Mouse (Mus musculus) frontal cortex, postnatal 14 days (tissue): ENCODE results near the gene Slc15a3.

Source experiments
- DNase-seq, 2 experiments: peaks; one replicate each; pipeline ENCODE4 v3.0.0; 2022; ENCODE audit warnings: low spot score in 2 of 2

The Slc15a3 gene

DNA sequence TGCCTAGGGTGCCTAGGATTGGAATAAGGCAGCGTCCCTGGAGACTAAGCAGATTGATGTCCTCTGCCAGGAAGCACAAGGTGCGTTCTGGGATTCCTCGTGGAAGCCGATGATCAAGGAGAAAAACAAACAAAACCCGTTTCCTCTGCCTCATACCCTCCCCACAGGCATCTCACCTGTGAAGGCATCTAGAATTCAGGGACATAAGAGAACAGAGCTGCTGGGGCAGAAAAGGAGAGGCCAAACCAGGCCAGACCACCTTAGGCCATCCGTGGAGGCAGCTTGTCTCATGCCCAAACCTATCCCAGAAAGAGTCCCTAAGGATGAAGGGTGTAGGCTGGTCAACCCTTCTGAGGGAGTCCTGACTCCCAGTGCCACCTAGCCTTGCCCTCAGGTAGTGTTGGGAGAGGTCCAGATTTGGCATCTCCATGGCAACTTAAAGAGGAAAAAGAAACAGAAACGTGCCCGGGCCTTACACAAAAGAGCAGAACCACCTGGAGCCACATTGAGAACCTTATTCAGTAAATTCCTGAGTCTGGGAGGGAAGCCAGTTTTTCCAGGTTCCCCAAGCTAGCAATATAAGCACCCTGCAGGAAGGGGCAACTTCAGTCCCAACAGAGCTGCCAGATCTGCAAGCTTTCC is 30.5 kb downstream of the Slc15a3 start, which contains the start of gene Tmem132a:
Tmem132a (minus strand) TSS at position 55 of the 642 bp plus-strand sequence.
- DNase-seq: no peak

DNA sequence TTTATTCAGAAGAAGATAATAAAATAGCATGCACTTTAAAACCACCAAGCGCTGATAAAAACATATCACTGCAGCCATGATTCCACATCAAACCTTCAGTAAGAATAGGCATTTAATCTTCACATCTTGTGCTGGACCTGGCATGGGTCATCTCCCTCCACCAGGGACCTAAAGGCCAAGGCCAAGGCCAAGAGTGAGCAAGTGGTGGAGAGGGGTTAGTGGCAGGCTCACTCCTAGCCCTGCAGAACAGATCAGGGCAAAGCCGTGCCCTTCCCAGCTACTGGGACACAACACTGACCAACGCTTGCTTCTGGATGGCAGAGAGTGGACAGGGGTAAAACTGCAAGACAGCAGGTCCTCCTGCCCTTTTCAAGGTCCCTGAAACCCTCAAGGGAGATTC is 31.1 kb downstream of the Slc15a3 start:
- no peak for DNase-seq

DNA sequence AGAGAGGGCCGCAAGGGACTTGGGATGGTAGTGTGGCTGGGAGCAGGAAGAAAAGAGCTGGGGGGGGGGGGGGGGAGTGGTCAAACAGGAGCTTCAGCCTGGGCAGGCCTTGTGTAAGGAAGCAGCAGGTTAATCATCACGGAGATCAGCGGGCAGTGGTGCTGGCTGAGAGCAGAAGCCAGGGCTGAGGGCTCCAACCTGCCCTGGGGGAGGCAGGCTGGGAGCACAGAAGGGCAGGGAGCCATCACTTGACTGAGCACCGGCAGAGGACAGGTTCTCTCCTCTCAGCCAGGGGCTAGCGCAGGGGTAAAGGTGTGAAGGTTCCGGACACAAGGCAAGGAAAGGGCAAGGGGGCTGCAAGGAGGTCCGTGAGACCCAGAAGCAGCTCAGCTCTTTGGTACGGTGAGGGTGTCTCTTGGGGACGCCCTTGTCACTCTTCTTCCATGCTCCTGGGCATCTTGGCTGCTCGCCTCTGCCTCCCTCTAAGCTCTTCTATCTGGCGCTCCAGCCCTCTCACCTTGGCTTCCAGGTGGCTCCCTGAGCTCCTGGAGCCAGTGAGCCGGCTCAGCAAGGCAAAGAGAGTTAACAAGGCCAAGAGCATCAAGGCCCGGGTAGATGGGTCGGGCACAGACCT is 31.9 kb downstream of the Slc15a3 start:
- DNase-seq: no peak

DNA sequence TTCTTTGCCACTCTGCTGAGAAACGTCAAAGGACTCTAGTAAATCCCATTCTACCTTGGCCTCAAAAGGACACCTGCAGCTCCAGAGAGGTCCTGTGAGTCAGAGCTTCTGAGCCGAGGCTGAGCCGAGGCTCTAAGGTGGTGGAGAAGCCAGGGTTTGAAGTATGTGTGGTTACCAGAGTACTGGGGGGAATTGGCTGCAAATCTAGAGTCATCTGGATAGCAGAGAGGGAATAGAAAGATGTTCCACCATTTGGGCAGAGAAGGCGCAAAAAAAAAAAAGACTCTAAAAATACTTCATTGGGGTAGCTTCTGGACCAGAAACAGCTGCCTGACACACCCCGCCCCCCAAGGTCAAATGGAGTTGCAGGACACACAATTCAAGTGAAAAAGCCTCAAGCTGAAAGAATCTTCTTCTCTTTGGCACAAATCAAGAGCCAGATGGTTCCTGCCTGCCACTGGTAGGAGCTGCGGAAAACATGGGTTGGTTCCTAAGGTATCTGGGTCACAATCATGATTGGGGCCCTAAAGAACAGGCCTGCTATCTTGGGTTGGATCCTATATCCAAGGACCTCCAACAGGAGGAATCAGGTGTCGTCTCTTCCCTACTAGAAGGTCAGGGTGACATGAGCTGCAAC is 38.8 kb downstream of the Slc15a3 start:
- DNase-seq: no peak

DNA sequence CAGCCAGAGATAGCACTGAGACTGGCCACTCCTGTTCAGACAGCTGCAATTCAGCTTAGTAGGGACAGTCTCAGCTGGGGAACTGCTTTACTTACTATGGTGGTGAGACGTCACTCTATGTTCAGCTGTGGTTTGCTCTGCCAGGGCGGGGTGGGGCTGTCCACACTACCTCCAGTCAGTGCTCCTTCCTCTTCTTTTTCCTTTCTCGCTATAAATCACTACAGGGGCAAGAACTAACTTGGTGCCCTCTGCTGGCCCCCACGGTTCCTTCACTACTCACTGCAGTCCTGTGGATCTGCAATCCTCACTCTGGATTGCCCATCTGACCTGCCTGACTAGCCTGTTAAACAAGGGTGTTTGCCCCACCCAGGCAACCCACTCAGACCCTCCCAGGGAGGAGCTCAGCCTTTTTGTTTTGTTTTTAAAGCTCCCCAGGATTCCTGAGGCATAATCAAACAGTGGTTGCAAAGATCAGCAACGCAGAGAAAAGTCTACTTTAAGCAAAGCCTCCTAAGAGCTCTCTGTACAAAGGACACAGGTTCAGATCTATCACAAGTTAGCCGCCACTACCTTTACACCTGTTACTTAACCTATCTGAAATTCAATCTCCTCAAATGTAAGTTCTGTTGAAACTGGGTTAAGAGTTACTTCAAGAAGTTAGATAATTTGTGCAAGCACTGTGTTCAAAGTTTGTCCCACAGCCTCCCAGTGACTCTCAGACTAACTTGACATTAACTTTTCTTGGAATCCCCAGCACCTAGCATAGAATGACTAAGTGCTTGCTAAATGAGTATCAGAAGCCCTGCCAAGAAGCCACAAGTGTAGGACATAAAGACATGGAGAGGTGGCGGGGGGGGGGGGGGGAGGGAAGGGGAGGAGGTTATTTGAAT is 40.8 kb downstream of the Slc15a3 start:
- DNase-seq: peak in 1 of 2 experiments; percentile 48

DNA sequence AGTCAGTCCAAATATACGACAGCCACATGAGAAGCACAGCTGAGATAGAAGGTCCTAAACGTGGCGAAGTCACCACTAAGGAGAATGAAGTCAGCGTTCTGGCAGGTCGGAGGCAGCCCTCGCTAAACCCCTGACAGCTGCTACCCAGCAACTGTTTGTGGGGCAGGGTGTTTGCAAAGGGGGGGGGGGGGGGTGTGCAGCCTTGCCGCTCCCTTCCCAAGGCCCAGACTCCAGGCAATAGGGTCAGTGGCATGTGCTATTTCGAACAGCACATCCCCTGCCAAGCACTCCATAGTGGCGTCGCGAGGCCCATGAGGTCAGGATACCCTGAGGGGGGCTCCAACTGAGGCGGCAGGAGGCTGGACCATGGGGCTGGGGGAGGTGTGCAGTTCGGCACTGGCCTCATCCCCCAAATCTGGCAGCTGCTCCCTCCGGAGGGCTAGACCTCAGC is 41.5 kb downstream of the Slc15a3 start:
- no peak for DNase-seq

DNA sequence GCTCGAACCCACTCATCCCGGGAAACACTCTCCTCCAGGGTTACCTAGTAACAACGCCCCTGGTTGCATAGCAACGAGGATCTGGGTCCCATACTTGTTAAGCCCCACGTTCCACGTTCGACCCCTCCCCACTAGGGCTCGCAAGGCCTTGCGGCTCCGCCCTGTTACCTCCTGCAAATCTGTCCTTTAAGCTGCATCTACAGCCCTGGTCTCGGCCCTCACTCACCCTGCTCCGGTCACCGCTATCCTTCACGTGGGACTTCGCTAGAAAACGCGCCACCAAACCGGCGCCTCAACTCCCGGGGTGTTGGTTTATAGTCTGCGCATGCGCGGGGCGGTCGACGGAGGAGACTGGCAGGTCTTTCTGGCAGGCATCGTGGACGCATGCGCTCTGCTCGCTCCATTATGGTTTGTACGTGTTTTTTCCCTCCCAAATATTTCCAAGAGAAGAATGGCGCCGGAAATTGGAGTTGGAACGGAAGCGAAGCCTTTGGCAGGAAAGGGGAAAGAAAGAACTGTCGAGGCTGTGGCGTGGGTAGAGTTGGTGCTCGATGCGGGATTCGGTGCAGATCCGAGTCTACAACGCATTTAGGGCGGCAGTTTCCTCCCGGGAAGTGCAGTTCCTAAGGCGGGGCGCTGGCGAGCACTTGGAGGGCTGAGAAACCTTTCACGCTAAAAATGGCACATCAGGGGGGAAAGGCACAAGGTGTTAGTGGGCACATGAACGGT is 42.1 kb downstream of the Slc15a3 start, which contains the start of gene Tmem109:
Tmem109 (minus strand) TSS at position 576 of the 729 bp plus-strand sequence.
- peak; percentile 89 to 91 for DNase-seq

DNA sequence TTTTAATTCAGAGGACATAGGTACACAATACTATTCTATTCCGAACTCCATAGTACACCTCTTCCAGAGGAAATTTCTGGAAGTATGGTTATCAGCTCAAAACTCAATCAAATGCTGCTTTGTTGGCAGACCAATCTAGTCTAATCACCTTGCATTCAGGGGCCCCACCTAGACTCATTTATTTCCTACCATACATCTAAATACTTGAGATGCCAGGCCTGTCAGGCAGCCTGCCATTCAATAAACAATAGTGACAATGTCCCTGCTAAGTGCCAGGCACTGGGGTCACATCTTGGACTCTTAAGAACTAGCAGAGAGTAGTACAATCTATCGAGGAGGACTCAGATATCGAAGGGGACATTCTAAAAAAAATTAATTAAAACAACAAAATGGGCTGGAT is 52.7 kb downstream of the Slc15a3 start:
- no peak for DNase-seq

DNA sequence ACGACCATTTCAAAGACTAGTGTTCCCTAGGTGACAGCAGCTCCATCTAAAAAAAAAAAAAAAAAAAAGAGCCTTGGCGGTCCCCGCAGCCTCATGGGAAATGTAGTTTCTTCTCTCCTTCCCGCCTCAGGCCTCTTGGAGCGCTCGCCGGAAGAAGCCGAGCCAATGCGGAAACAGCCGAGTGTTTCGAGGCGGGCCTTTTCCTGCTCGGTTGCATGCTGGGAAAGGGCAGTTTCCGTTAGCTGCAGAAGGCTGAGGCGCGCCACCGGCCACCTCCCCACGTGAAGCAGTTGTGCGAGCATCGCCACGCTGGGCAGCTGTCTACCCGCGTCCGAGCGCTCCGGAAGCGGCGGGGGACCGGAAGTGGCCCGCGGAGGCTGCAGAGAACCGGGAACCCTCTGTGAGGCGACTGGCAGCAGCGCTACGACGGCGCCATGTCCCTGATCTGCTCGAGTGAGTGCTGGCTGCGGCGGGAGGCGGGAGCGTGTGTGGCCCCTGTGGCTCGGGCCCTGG is 55.5 kb downstream of the Slc15a3 start, which contains the start of gene Prpf19:
Prpf19 (plus strand) TSS at position 216 of the 513 bp plus-strand sequence.
- DNase-seq: peak; percentile 96 to 97

DNA sequence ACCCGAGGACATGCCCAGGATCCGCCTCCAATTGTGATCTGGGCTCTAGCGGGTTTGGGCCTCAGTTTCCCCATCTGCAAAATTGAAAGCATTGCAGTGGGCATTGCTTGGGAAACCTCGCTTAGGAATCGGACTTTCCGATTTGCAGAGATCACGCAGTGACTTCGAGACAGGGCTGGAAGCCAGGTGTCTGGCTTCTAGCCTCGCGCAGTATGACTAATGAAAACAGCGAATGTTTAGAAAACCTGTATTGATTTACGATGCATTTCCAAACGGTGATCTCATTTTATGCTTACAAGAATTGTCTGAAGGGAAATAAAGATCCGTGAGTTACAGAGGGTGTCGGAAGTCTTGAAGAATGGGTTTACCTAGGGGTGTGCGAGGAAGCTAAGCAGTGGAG is 56.2 kb downstream of the Slc15a3 start:
- peak in 1 of 2 experiments; percentile 32 for DNase-seq

DNA sequence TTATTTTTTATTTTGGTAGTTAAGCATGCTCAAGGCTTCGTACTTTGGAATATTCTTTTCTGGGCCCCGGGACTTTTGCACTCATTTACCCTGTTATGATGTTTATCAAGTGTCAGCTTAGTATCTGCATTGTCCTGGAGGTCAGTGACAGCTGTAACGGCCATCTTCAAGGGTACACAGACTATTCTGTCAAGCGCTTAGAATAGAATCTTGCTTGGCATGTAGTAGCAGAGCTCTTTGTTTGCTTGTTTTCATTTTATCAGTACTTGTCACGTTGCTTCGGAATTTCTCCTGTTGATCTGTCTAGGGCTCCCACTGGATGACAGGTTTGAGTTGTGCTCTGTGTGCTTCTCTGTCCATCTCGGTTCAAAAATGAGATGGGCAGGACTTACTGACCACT is 57.3 kb downstream of the Slc15a3 start:
- no peak for DNase-seq

DNA sequence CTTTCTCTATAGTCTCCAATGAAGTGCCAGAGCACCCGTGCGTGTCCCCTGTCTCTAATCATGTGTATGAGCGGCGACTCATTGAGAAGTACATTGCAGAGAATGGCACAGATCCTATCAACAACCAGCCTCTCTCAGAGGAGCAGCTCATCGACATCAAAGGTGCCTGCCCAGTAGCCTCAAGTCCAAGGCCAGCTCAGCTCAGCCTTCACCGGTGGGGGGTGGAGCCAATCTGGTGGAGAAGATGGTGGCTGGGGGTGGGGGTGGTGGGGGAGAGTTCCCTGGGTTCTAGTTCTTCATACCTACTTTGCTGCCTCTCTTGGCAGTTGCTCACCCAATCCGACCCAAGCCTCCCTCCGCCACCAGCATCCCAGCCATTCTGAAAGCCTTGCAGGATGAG is 58.0 kb downstream of the Slc15a3 start:
- DNase-seq: no peak

DNA sequence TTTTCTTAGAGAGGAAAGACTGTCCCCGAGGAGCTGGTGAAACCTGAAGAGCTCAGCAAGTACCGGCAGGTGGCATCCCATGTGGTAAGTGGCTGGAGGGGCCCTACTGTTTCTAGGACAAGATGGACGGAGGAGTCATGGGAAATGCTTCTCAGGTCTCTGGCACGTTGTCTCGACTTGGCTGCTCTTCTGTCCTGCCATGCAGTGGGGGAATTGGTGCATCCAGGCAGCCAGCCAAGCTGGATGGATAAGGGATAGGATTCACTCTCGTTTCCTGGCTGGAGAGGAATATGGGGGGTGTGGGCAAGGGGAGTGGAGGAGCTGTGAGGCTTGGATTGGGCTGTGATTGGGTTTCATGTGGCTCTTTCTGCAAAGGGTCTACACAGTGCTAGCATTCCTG is 60.8 kb downstream of the Slc15a3 start:
- DNase-seq: no peak

DNA sequence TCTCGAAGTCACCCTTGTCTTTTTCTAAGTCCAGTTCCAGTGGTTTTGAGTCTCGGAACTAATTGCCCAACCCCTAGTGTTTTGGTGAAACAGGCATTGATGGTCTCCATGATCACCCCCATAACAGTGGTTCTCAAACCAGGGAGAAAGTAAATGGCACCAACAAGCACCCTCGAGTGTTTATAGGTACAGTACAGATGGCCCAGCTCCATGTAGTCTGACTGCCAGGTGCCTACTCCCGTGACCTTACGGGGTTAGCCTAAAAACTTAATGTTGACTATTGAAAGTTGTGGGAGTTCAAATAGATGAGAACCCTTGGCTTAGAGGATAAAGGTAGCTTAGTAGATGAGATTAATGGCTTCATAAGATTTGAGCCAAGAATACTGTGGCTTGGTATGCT is 61.5 kb downstream of the Slc15a3 start:
- DNase-seq: no peak

DNA sequence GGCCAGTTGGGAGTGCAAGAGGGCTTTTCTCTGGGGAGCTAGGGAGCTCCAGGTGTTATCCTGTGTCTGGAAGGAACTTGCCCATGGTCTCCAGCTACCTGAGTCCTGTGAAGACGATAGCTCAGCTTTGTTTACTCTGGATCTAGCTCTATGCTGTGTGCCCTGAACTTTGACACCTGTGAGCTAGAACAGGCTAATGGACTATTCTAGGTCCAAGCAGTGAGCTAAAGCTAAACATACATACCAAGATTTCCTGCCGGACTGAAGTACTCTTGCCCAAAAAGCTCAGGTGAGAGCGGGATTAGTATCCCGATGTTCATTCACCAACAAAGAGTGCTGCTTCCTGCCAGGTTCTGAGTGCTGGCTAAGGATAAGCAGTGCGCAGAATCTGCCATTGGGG is 65.0 kb downstream of the Slc15a3 start:
- no peak for DNase-seq

DNA sequence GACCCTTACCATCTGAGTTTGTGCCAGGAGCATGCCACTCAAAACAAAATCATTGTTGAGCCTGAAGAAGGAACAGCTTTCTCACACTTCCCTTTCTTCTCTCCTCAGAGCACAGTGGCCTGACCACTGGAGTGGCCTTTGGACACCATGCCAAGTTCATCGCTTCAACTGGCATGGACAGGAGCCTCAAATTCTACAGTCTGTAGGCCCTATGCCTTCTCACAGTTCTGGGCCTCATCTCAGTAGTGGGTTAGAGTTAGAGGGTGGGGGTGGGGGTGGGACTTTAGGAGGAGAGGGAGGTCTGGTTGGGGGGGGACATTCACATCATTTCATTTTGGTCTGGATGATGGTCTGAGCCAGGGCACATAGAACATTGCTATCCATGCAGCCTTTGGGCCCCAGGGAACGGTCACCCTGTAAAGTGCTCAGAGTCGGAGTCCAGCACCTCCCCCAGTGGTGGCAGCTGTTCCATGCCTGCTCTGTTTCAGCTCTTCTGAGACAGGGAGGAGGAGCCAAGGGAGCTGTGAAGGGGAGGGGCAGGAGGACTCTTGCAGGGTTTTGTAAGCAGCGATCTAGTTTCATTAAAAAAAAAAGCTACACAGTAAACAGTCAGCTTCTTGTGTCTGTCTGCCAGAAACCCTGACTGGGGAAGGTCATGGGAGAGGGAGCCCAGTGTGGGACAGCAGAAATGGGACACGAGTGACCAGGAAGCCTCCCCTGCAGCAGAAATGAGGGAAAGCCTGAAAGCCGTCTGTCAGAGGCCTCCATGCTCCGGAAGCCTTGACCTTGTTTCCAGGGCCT is 65.6 kb downstream of the Slc15a3 start:
- DNase-seq: peak; percentile 22 to 56

DNA sequence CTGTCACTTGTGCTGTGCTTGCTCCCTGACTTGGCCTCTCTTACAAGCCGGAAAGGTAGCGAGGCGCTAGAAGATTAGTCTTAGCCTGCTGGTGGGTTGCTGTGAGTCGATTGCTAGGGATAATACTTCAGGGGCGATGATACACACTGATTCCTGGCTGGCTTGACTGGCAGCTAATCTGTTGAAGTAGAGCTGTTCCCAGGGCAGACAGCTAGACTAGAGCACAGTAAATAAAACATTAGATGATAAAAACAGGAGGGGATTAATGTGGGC is 66.1 kb downstream of the Slc15a3 start:
- DNase-seq: no peak

DNA sequence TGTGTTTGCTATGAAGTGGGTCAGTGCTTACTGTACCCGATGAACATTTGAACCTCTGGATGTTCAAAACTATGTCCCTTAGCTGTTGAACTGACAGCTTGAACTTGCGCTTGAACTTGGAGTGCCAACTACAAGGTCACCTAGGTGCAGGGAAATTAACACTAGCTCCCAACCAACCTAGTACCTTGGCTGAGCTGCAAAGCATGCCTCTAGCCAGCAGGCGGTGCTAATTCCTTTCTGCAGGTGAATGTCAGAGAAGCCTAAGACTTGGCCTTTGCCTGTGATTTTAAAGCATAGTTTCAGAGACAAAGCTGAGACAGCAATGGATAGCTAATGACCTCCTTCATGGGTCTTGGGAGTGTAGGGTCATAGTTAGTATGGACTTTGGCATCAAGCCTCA is 68.4 kb downstream of the Slc15a3 start:
- DNase-seq: peak in 1 of 2 experiments; percentile 50
